Mouse (Mus musculus): ENCODE results near the gene Sv2c. TPM values are rescaled to one million over a fixed set of nuclear protein-coding genes. Genes with fewer than 3 reads are reported as not detected.

Gene Sv2c
- polyA plus RNA-seq, 1 experiment from 2014 or later: 1.6 TPM

DNA sequence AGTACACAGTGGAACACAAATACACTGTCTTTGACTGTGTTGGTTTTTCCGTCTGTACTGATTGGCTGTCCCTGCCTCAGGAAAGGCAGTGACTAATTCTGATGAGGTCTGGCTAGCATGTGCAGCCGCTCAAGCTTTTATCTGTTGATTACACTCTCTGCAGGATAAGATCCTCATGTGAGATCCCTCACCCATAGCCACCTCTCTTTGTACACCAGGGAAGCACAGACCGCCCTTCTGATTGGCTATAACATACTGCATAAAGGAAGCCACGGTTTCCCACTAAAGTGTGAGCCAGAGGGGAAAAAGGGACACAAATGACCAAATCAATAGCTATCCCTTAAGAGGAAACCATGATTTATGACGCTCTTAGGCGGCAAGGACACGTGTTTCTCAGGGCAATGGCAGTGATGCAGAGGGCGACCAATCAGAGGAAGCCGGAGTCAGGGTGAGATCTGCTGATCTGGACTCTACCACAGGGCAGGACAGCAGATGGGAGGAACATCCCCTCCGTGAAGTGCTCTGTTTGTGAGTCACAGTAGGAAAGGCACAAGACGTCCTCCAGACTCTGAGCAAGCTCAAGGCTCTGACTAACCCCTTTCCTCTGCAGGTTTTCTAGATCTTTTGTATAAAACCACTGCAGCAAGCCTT is 121.4 kb downstream of the Sv2c start:
- H3K4me2 ChIP-seq (replicated peaks; ENCODE audit: low read depth): no peak overlapping the region
- H3K4me1 ChIP-seq (replicated peaks; ENCODE audit: control insufficient read depth, insufficient read depth): no peaks in the 10 kb centered on the region
- 20% methylated on average over 11 of the region's 11 CpGs for WGBS
- DNase-seq (ENCODE audit: low spot score): peak; percentile 42
- H3K36me3 ChIP-seq (ENCODE audit: control insufficient read depth, insufficient read depth, low read length): no peaks in the 10 kb centered on the region
- H3K9ac ChIP-seq (ENCODE audit: low read length): no peak overlapping the region
- H3K27ac ChIP-seq (replicated peaks): no peak overlapping the region
- ATAC-seq (ENCODE audit: low FRiP score, low TSS enrichment): peak; percentile 93
- no peak for TF ChIP-seq CTCF (IDR thresholded peaks at IDR 0.05; ENCODE audit: low read depth)
- no peak for TF ChIP-seq EP300 (optimal IDR thresholded peaks at IDR 0.05)
- no peak overlapping the region for H3K4me3 ChIP-seq (ENCODE audit: low read depth, low read length)
- no peaks in the 10 kb centered on the region for H3K9me3 ChIP-seq (ENCODE audit: control insufficient read depth, low read length)
- H3K27me3 ChIP-seq (ENCODE audit: control insufficient read depth, insufficient read depth, low read length): no peaks in the 10 kb centered on the region

- H3K9ac ChIP-seq (ENCODE audit: low read length): no peak overlapping the region
- no peak overlapping the region for H3K4me3 ChIP-seq (ENCODE audit: low read depth, low read length)
- DNase-seq (ENCODE audit: low spot score): no peak
- no peaks in the 10 kb centered on the region for H3K27me3 ChIP-seq (ENCODE audit: control insufficient read depth, insufficient read depth, low read length)
- no peak overlapping the region for H3K4me2 ChIP-seq (replicated peaks; ENCODE audit: low read depth)
- WGBS: 40% methylated on average over 9 of the region's 9 CpGs
- H3K36me3 ChIP-seq (ENCODE audit: control insufficient read depth, insufficient read depth, low read length): no peaks in the 10 kb centered on the region
- H3K4me1 ChIP-seq (replicated peaks; ENCODE audit: control insufficient read depth, insufficient read depth): no peaks in the 10 kb centered on the region
- H3K27ac ChIP-seq (replicated peaks): no peak overlapping the region
- ATAC-seq (ENCODE audit: low FRiP score, low TSS enrichment): no peak
- no peak for TF ChIP-seq EP300 (optimal IDR thresholded peaks at IDR 0.05)
- TF ChIP-seq CTCF (IDR thresholded peaks at IDR 0.05; ENCODE audit: low read depth): no peak
- no peaks in the 10 kb centered on the region for H3K9me3 ChIP-seq (ENCODE audit: control insufficient read depth, low read length)
These were observed 123.4 kb downstream of the Sv2c start for GRCm38 (mm10) chr13:96008975-96009374.

DNA sequence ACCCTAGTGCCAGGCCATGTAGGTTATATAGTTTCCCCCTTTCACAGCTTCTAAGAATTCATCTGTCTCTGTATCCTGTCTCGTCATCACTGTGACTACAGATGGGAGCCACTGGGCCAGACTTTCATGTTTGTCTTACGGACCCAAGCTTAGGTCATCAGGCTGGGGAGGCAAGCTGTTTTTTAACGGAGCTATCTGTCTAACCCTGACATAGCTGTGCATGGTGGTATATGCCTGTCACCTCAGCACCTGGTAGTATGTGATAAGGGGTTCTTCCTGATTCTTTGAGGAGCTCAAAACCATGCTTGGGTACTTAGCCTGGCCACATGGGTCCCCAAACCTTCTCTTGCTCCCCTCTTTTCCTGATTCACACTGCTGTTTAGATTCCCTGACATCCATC is 124.2 kb downstream of the Sv2c start:
- H3K27me3 ChIP-seq (ENCODE audit: control insufficient read depth, insufficient read depth, low read length): no peaks in the 10 kb centered on the region
- WGBS: 68% methylated on average over 3 of the region's 3 CpGs
- TF ChIP-seq EP300 (optimal IDR thresholded peaks at IDR 0.05): no peak
- TF ChIP-seq CTCF (IDR thresholded peaks at IDR 0.05; ENCODE audit: low read depth): no peak

GRCm38 (mm10) chr13:96003539-96003938 is 128.8 kb downstream of the Sv2c start:
- Histone ChIP-seq H3K4me3 (ENCODE audit: low read depth, low read length) (no peak overlapping the region), H3K4me1 (replicated peaks; ENCODE audit: control insufficient read depth, insufficient read depth) (no peaks in the 10 kb centered on the region), H3K27me3 (ENCODE audit: control insufficient read depth, insufficient read depth, low read length) (no peaks in the 10 kb centered on the region), H3K4me2 (replicated peaks; ENCODE audit: low read depth) (no peak overlapping the region), H3K36me3 (ENCODE audit: control insufficient read depth, insufficient read depth, low read length) (no peaks in the 10 kb centered on the region), H3K27ac (replicated peaks) (no peak overlapping the region), H3K9ac (ENCODE audit: low read length) (no peak overlapping the region), H3K9me3 (ENCODE audit: control insufficient read depth, low read length) (no peaks in the 10 kb centered on the region)
- WGBS: 80% methylated on average over 3 of the region's 3 CpGs
- ATAC-seq (ENCODE audit: low FRiP score, low TSS enrichment) (peak; percentile 24; the same call in 1 of the 2 replicates), DNase-seq (ENCODE audit: low spot score) (no peak)
- TF ChIP-seq CTCF (IDR thresholded peaks at IDR 0.05; ENCODE audit: low read depth): no peak
- TF ChIP-seq EP300 (optimal IDR thresholded peaks at IDR 0.05): no peak

More for the DNA sequence above, 124.2 kb downstream of the Sv2c start:
- no peak overlapping the region for H3K27ac ChIP-seq (replicated peaks)
- no peaks in the 10 kb centered on the region for H3K9me3 ChIP-seq (ENCODE audit: control insufficient read depth, low read length)
- DNase-seq (ENCODE audit: low spot score) (no peak), ATAC-seq (ENCODE audit: low FRiP score, low TSS enrichment) (no peak)
- H3K4me3 ChIP-seq (ENCODE audit: low read depth, low read length): no peak overlapping the region
- no peak overlapping the region for H3K4me2 ChIP-seq (replicated peaks; ENCODE audit: low read depth)
- no peaks in the 10 kb centered on the region for H3K4me1 ChIP-seq (replicated peaks; ENCODE audit: control insufficient read depth, insufficient read depth)
- H3K36me3 ChIP-seq (ENCODE audit: control insufficient read depth, insufficient read depth, low read length): no peaks in the 10 kb centered on the region
- H3K9ac ChIP-seq (ENCODE audit: low read length): no peak overlapping the region

DNA sequence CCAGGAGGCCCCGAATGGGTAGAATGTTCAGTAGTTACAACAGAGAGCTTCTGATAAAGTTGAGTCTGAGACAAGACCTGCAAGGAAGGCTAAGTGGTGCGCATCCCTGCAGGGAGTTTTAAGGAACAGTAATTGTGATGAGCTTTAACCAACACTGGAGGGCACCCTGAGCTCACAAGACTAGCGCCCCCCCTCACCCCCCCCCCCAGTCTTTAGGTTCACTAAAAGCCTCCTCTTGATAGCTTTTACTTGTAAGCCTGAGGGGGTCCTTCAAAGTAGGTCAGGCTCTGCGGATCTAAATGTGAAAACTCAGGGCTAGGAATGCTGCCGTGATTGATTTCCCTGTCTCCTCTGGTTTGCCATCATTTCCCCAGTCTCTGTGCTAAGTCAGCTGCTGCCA is 129.9 kb downstream of the Sv2c start:
- H3K36me3 ChIP-seq (ENCODE audit: control insufficient read depth, insufficient read depth, low read length): no peaks in the 10 kb centered on the region
- H3K27me3 ChIP-seq (ENCODE audit: control insufficient read depth, insufficient read depth, low read length): no peaks in the 10 kb centered on the region
- peak; percentile 66 for TF ChIP-seq CTCF (IDR thresholded peaks at IDR 0.05; ENCODE audit: low read depth)
- no peak for TF ChIP-seq EP300 (optimal IDR thresholded peaks at IDR 0.05)
- H3K4me2 ChIP-seq (replicated peaks; ENCODE audit: low read depth): no peak overlapping the region
- H3K4me3 ChIP-seq (ENCODE audit: low read depth, low read length): no peak overlapping the region
- DNase-seq (ENCODE audit: low spot score) (no peak), ATAC-seq (ENCODE audit: low FRiP score, low TSS enrichment) (no peak)
- H3K9me3 ChIP-seq (ENCODE audit: control insufficient read depth, low read length): no peaks in the 10 kb centered on the region
- H3K4me1 ChIP-seq (replicated peaks; ENCODE audit: control insufficient read depth, insufficient read depth): no peaks in the 10 kb centered on the region
- no peak overlapping the region for H3K9ac ChIP-seq (ENCODE audit: low read length)
- 35% methylated on average over 5 of the region's 5 CpGs for WGBS
- no peak overlapping the region for H3K27ac ChIP-seq (replicated peaks)

DNA sequence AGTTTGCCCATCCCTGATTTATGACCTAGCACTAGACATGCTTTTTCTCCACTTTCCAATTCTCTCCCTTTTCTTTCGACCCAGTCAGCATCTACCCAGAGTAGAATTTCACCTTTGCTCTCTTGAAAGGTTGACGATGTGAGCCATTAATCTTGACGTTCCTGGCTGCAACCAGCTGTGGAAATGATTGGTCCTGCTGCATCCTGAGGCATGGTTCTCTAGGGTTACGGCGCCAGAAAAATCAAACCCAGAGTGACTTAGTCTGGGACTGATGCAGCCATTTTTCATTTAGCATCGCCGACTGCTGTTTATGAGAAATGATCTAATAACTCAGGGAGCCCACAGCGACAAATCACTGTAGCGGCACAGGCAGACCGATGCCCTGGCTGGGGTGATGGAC is 133.0 kb downstream of the Sv2c start:
- H3K36me3 ChIP-seq (ENCODE audit: control insufficient read depth, insufficient read depth, low read length): no peaks in the 10 kb centered on the region
- H3K27ac ChIP-seq (replicated peaks): no peak overlapping the region
- H3K9me3 ChIP-seq (ENCODE audit: control insufficient read depth, low read length): no peaks in the 10 kb centered on the region
- no peaks in the 10 kb centered on the region for H3K27me3 ChIP-seq (ENCODE audit: control insufficient read depth, insufficient read depth, low read length)
- no peak overlapping the region for H3K4me3 ChIP-seq (ENCODE audit: low read depth, low read length)
- H3K4me1 ChIP-seq (replicated peaks; ENCODE audit: control insufficient read depth, insufficient read depth): no peaks in the 10 kb centered on the region
- DNase-seq (ENCODE audit: low spot score) (no peak), ATAC-seq (ENCODE audit: low FRiP score, low TSS enrichment) (no peak)
- WGBS: 43% methylated on average over 10 of the region's 10 CpGs
- no peak overlapping the region for H3K9ac ChIP-seq (ENCODE audit: low read length)
- no peak overlapping the region for H3K4me2 ChIP-seq (replicated peaks; ENCODE audit: low read depth)
- TF ChIP-seq EP300 (optimal IDR thresholded peaks at IDR 0.05) (no peak), CTCF (IDR thresholded peaks at IDR 0.05; ENCODE audit: low read depth) (no peak)

Measured in stomach, postnatal 0 days (tissue).